Mouse (Mus musculus): ENCODE data around the gene Susd2.

GRCm38 (mm10) chr10:75592585-75592984 lies 51.2 kb downstream of the Susd2 start:
- TF ChIP-seq CTCF (IDR thresholded peaks at IDR 0.05; ENCODE audit: extremely low read depth, insufficient read depth, insufficient read length, insufficient replicate concordance) (no peak), POLR2A (IDR thresholded peaks at IDR 0.05; ENCODE audit: low read depth, low read length) (no peak)

Measured in spleen, adult 2 months (tissue).